Mouse (Mus musculus) heart, postnatal 0 days (tissue): Measurements from ENCODE around the gene Hnrnpc. TPM values are rescaled to one million over a fixed set of nuclear protein-coding genes. Genes with fewer than 3 reads are reported as not detected.

ENCODE experiments used
- ATAC-seq: fragments of 200-750 bp; cut with Nextera tagmentation; 2 replicates; pipeline ENCODE4 v1.8.0; 2017; ENCODE audit warnings: low read depth, moderate number of reproducible peaks, moderate library complexity; ENCODE audit not compliant: insufficient read depth
- DNase-seq: peaks from one replicate; pipeline ENCODE4 v3.0.0-alpha.2; 2016; ENCODE audit warnings: low spot score
- H3K27ac ChIP-seq: fragments of 300-500 bp; sonication (generic); 2 replicates; pipeline ENCODE4 v1.5.1; 2014; ENCODE audit warnings: low read depth, mild to moderate bottlenecking
- H3K27me3 ChIP-seq: fragments of 300-500 bp; sonication (generic); 2 replicates; pipeline ENCODE4 v1.6.1; 2014; ENCODE audit warnings: low read length, mixed read lengths; ENCODE audit not compliant: control insufficient read depth, insufficient read depth
- H3K36me3 ChIP-seq: fragments of 300-500 bp; sonication (generic); replicated peaks from 2 replicates; pipeline ENCODE4 v1.6.1; 2014; ENCODE audit warnings: low read length, mixed read lengths; ENCODE audit not compliant: control insufficient read depth, insufficient read depth
- H3K4me1 ChIP-seq: fragments of 300-500 bp; sonication (generic); 2 replicates; pipeline ENCODE4 v1.6.1; 2014; ENCODE audit warnings: antibody characterized with exemption; ENCODE audit not compliant: control insufficient read depth, insufficient read depth
- H3K4me2 ChIP-seq: fragments of 300-500 bp; sonication (generic); 2 replicates; pipeline ENCODE4 v1.6.1; 2014; ENCODE audit warnings: low read depth, mild to moderate bottlenecking, low read length, moderate library complexity
- H3K4me3 ChIP-seq: fragments of 300-500 bp; sonication (generic); 2 replicates; pipeline ENCODE4 v1.5.1; 2014; ENCODE audit warnings: low read depth, low read length
- H3K9ac ChIP-seq: fragments of 300-500 bp; sonication (generic); replicated peaks from 2 replicates; pipeline ENCODE4 v1.6.1; 2014; ENCODE audit warnings: low read depth, low read length, mixed read lengths
- H3K9me3 ChIP-seq: fragments of 300-500 bp; sonication (generic); replicated peaks from 2 replicates; pipeline ENCODE4 v1.6.1; 2016; ENCODE audit warnings: low read length; ENCODE audit not compliant: control insufficient read depth
- CTCF ChIP-seq: IDR thresholded peaks from 2 replicates; pipeline ENCODE4 v1.5.1; 2016; ENCODE audit warnings: antibody characterized with exemption, control low read depth, low read depth
- EP300 ChIP-seq: IDR thresholded peaks from 2 replicates; pipeline ENCODE4 v1.6.1; 2016; ENCODE audit warnings: antibody characterized with exemption, low read depth
- whole genome bisulfite sequencing: fragments of 180-500 bp; shearing (Covaris S2); extraction: QIAGEN DNeasy Blood & Tissue Kit; methylation state at CpG from one replicate; pipeline ENCODE4 v1.1.7; 2014; 5-methylcytosine and 5-hydroxymethylcytosine counted together
- polyA plus RNA-seq: library from polyadenylated mRNA; unstranded; fragments of >200 nt; fragmentation: Nextera tagmentation; extraction: Ambion mirVana; gene quantifications from 2 replicates; pipeline ENCODE4 v1.2.1, GENCODE M21; 2015
- total RNA-seq: library from RNA; depleted of rRNA; stranded (reverse); fragments of >200 nt; gene quantifications from 2 replicates; pipeline ENCODE4 v1.2.3, GENCODE M21; 2014; ENCODE audit warnings: low replicate concordance; rRNA removed

Gene Hnrnpc
- total and polyA plus RNA-seq, 2 experiments from 2014 or later = 42.4 to 170 TPM

GRCm38 (mm10) chr14:52039332-52039731 lies 64.5 kb downstream of the Hnrnpc start:
- Histone ChIP-seq H3K9ac (no peak overlapping the region), H3K27me3 (no peaks in the 10 kb centered on the region), H3K36me3 (no peaks in the 10 kb centered on the region), H3K9me3 (no peaks in the 10 kb centered on the region), H3K27ac (no peak overlapping the region), H3K4me1 (no peaks in the 10 kb centered on the region), H3K4me3 (no peak overlapping the region), H3K4me2 (no peak overlapping the region)
- no peak for ATAC-seq
- 80% methylated on average over 5 of the region's 5 CpGs for WGBS
- no peak for DNase-seq
- TF ChIP-seq CTCF = no peak
- no peak for TF ChIP-seq EP300

DNA sequence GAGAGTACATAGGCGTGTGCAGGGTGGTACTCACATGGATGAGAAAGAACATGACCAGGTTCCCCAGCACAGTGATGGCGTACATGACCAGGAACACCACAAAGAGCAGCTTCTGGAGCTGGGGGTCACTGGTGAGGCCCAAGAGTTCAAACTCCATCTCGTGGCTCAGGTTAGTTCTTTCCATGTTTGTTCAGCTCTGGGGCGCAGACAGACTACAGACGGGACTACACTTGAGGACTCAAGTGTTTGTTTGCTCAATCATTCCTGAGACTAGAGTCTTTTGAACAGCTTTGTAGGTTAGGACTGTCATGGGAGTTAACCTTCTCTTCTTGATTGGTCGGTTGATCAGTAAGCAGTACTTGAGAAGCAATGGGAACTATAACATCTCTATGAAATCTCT lies 67.9 kb downstream of the Hnrnpc start:
- H3K9ac ChIP-seq = no peak overlapping the region
- H3K27me3 ChIP-seq = no peaks in the 10 kb centered on the region
- no peak for TF ChIP-seq EP300
- TF ChIP-seq CTCF = no peak
- no peak overlapping the region for H3K4me3 ChIP-seq
- H3K4me2 ChIP-seq = no peak overlapping the region
- H3K27ac ChIP-seq = no peak overlapping the region
- H3K4me1 ChIP-seq = no peaks in the 10 kb centered on the region
- no peaks in the 10 kb centered on the region for H3K36me3 ChIP-seq
- H3K9me3 ChIP-seq = no peaks in the 10 kb centered on the region
- ATAC-seq (no peak), DNase-seq (no peak)
- 83% methylated on average over 6 of the region's 6 CpGs for WGBS

DNA sequence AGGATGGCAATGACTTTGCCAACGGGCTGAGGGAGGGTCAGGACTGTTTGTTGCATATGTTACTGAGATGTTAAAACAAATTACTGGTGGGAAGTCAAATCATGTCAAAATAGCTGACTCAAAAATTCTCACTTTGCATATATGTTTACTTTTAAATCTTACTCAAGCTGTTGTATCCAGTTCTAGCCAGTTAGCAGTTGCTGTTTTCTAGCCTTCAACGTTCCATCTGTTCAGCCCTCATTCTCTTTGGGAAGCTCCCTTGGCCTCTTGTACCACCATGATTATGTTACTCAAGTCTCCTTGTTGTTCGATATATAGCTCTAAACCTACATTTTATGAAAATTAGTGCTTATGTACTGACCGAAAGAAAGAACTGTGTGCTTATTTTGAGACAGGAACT lies 77.5 kb downstream of the Hnrnpc start:
- H3K36me3 ChIP-seq = no peaks in the 10 kb centered on the region
- H3K4me3 ChIP-seq = no peak overlapping the region
- ATAC-seq (no peak), DNase-seq (no peak)
- no peak overlapping the region for H3K27ac ChIP-seq
- H3K9me3 ChIP-seq = no peaks in the 10 kb centered on the region
- no peak overlapping the region for H3K9ac ChIP-seq
- H3K4me1 ChIP-seq = peaks cover 11% of the 10 kb centered on the region
- TF ChIP-seq CTCF (no peak), EP300 (no peak)
- no peaks in the 10 kb centered on the region for H3K27me3 ChIP-seq
- H3K4me2 ChIP-seq = no peak overlapping the region
- 79% methylated on average over 4 of the region's 4 CpGs for WGBS

- H3K9me3 ChIP-seq = no peaks in the 10 kb centered on the region
- H3K9ac ChIP-seq = no peak overlapping the region
- no peak overlapping the region for H3K4me3 ChIP-seq
- no peak overlapping the region for H3K27ac ChIP-seq
- WGBS = 66% methylated on average over 2 of the region's 2 CpGs
- H3K27me3 ChIP-seq = no peaks in the 10 kb centered on the region
- no peak overlapping the region for H3K4me2 ChIP-seq
- DNase-seq (no peak), ATAC-seq (no peak)
- no peaks in the 10 kb centered on the region for H3K36me3 ChIP-seq
- H3K4me1 ChIP-seq = peaks cover 15% of the 10 kb centered on the region
- TF ChIP-seq EP300 (no peak), CTCF (no peak)
Measured at GRCm38 (mm10) chr14:52024133-52024532, 79.7 kb downstream of the Hnrnpc start.

Other genes with a start within 250 kb of the Hnrnpc start
- 21.6 and 57.0 TPM in 2 replicates for gene Mettl17, start 219.2 kb downstream of the Hnrnpc start, total RNA-seq
- gene Mettl17, start 219.2 kb downstream of the Hnrnpc start, polyA plus RNA-seq = 27.2 and 37.7 TPM in 2 replicates
- gene Slc39a2, start 211.1 kb downstream of the Hnrnpc start, total RNA-seq = not detected in 2 replicates
- gene Slc39a2, start 211.1 kb downstream of the Hnrnpc start, polyA plus RNA-seq = 0.15 and 0.26 TPM in 2 replicates
- gene Ndrg2, start 189.9 kb downstream of the Hnrnpc start, total RNA-seq = 785 and 1,158 TPM in 2 replicates
- gene Ndrg2, start 189.9 kb downstream of the Hnrnpc start, polyA plus RNA-seq = 581 and 591 TPM in 2 replicates
- not detected in 2 replicates for gene Tppp2, start 185.6 kb downstream of the Hnrnpc start, total RNA-seq
- gene Tppp2, start 185.6 kb downstream of the Hnrnpc start, polyA plus RNA-seq = not detected in 2 replicates
- not detected in 2 replicates for gene Rnase13, start 181.3 kb downstream of the Hnrnpc start, total RNA-seq
- not detected in 2 replicates for gene Rnase13, start 181.3 kb downstream of the Hnrnpc start, polyA plus RNA-seq
- 35.4 and 36.4 TPM in 2 replicates for gene Arhgef40, start 119.3 kb downstream of the Hnrnpc start, total RNA-seq
- 26.9 and 27.6 TPM in 2 replicates for gene Arhgef40, start 119.3 kb downstream of the Hnrnpc start, polyA plus RNA-seq
- 0.57 TPM in 1 of 2 replicates, not detected in the other for gene Tmem253, start 88.4 kb downstream of the Hnrnpc start, total RNA-seq
- gene Tmem253, start 88.4 kb downstream of the Hnrnpc start, polyA plus RNA-seq = 0.18 and 1.0 TPM in 2 replicates
- gene Zfp219, start 83.3 kb downstream of the Hnrnpc start, total RNA-seq = 41.2 and 51.6 TPM in 2 replicates
- gene Zfp219, start 83.3 kb downstream of the Hnrnpc start, polyA plus RNA-seq = 12.7 and 13.9 TPM in 2 replicates
- gene Olfr221, start 61.6 kb downstream of the Hnrnpc start, total RNA-seq = not detected in 2 replicates
- gene Olfr221, start 61.6 kb downstream of the Hnrnpc start, polyA plus RNA-seq = not detected in 2 replicates
- 0.08 and 0.35 TPM in 2 replicates for gene Rpgrip1, start 6.7 kb upstream of the Hnrnpc start, total RNA-seq
- gene Rpgrip1, start 6.7 kb upstream of the Hnrnpc start, polyA plus RNA-seq = 21.8 and 23.5 TPM in 2 replicates
- gene Supt16, start 93.4 kb upstream of the Hnrnpc start, total RNA-seq = 10.2 and 12.6 TPM in 2 replicates
- 12.9 and 14.4 TPM in 2 replicates for gene Supt16, start 93.4 kb upstream of the Hnrnpc start, polyA plus RNA-seq
- gene Chd8, start 153.8 kb upstream of the Hnrnpc start, total RNA-seq = 18.1 and 28.8 TPM in 2 replicates
- 12.9 and 13.0 TPM in 2 replicates for gene Chd8, start 153.8 kb upstream of the Hnrnpc start, polyA plus RNA-seq
- 30.1 and 63.3 TPM in 2 replicates for gene Tox4, start 175.1 kb upstream of the Hnrnpc start, total RNA-seq
- 21.8 and 22.0 TPM in 2 replicates for gene Tox4, start 175.1 kb upstream of the Hnrnpc start, polyA plus RNA-seq
- gene Rab2b, start 175.5 kb upstream of the Hnrnpc start, total RNA-seq = 6.6 and 11.9 TPM in 2 replicates
- gene Rab2b, start 175.5 kb upstream of the Hnrnpc start, polyA plus RNA-seq = 9.0 and 10.3 TPM in 2 replicates
- 11.4 and 16.0 TPM in 2 replicates for gene Mettl3, start 201.1 kb upstream of the Hnrnpc start, total RNA-seq
- gene Mettl3, start 201.1 kb upstream of the Hnrnpc start, polyA plus RNA-seq = 14.1 and 14.8 TPM in 2 replicates
- gene Sall2, start 224.7 kb upstream of the Hnrnpc start, total RNA-seq = 4.6 TPM in 2 replicates
- 2.3 TPM in 2 replicates for gene Sall2, start 224.7 kb upstream of the Hnrnpc start, polyA plus RNA-seq